Mouse (Mus musculus) embryonic stem cell, embryonic (primary cell): Measurements from ENCODE around the gene Bhlha15.

Experiments
- CTCF ChIA-PET, 4 experiments: fragments of 300-600 bp in 2 of 4; fragments of 350-600 bp in 2 of 4; sonication (Branson Sonifier 250); formaldehyde crosslinking; loops; one replicate each; lab custom pipeline; 2022; ENCODE audit warnings: inconsistent platforms in 2 of 4; lab: Charles Lee
- POLR2A ChIA-PET, 4 experiments: fragments of 300-600 bp in 2 of 4; fragments of 350-600 bp in 2 of 4; sonication (Branson Sonifier 250); formaldehyde crosslinking; loops; one replicate each; lab custom pipeline; 2022; ENCODE audit warnings: antibody characterized with exemption in 4 of 4, inconsistent platforms in 1 of 4; lab: Charles Lee

Bhlha15 gene

GRCm38 (mm10) chr5:144182542-144183247, 7.4 kb upstream of the Bhlha15 start:
- POLR2A ChIA-PET, result interaction anchor here (0.6 to 2.1 kb wide), 15 partner anchors 9 to 209 kb away, joined by 3 to 7 read pairs (median 3); partner anchors contain the start of gene Tecpr1 (in 1 of the 4)
- CTCF ChIA-PET, result interaction anchor here (0.7 to 1.6 kb wide), 7 partner anchors 25 to 1422 kb away, joined by 3 to 5 read pairs (median 3); no protein-coding TSS in a partner anchor

- ChIA-PET POLR2A (interaction anchor here (0.6 to 2.1 kb wide), 13 partner anchors 8 to 132 kb away, joined by 3 to 7 read pairs (median 3); partner anchors contain the start of gene Tecpr1 (in 1 of the 4)), CTCF (interaction anchor here (0.8 to 1.5 kb wide), 5 partner anchors 24 to 144 kb away, joined by 3 to 5 read pairs (median 3); no protein-coding TSS in a partner anchor)
Measured at GRCm38 (mm10) chr5:144183248-144183559, 6.9 kb upstream of the Bhlha15 start.

- ChIA-PET POLR2A (interaction anchor here in 3 of 4 experiments (0.6 to 2.1 kb wide), 11 partner anchors 8 to 50 kb away, joined by 3 to 7 read pairs (median 3); partner anchors contain the start of gene Tecpr1 (in 1 of the 3)), CTCF (interaction anchor here in 3 of 4 experiments (1.1 to 1.8 kb wide), 4 partner anchors 24 to 143 kb away, joined by 3 to 4 read pairs (median 4); no protein-coding TSS in a partner anchor)
Measured at GRCm38 (mm10) chr5:144183647-144184335, 6.3 kb upstream of the Bhlha15 start.

- ChIA-PET POLR2A (interaction anchor here in 3 of 4 experiments (0.6 to 1.2 kb wide), 3 partner anchors 26 to 582 kb away, joined by 3 read pairs; no protein-coding TSS in a partner anchor), CTCF (interaction anchor here in 1 of 4 experiments (1.8 kb wide), 1 partner anchor 23 kb away, joined by 4 read pairs; no protein-coding TSS in a partner anchor)
Measured at GRCm38 (mm10) chr5:144184350-144185045, 5.6 kb upstream of the Bhlha15 start.

- ChIA-PET CTCF (interaction anchor here in 3 of 4 experiments (0.6 to 3.8 kb wide), 5 partner anchors 16 to 148 kb away, joined by 5 to 20 read pairs (median 5); no protein-coding TSS in a partner anchor), POLR2A (interaction anchor here in 2 of 4 experiments (0.6 to 3.2 kb wide), 5 partner anchors 8 to 1123 kb away, joined by 3 to 14 read pairs (median 4); no protein-coding TSS in a partner anchor)
Measured at GRCm38 (mm10) chr5:144188422-144188821, 1.7 kb upstream of the Bhlha15 start.

- CTCF ChIA-PET, result interaction anchor here in 3 of 4 experiments (0.7 to 3.8 kb wide), 6 partner anchors 18 to 590 kb away, joined by 4 to 20 read pairs (median 8); no protein-coding TSS in a partner anchor
- POLR2A ChIA-PET, result interaction anchor here in 3 of 4 experiments (0.9 to 3.2 kb wide), 7 partner anchors 9 to 197 kb away, joined by 3 to 14 read pairs (median 4); no protein-coding TSS in a partner anchor
Measured at GRCm38 (mm10) chr5:144189327-144189726, 759 bp upstream of the Bhlha15 start.

- POLR2A ChIA-PET, result interaction anchor here in 3 of 4 experiments (0.6 to 3.2 kb wide), 22 partner anchors 8 to 259 kb away, joined by 3 to 14 read pairs (median 4); partner anchors contain the start of genes Tecpr1 (in 2 of the 3) and Rsph10b (in 1 of the 3)
Measured at GRCm38 (mm10) chr5:144191026-144191425, 940 bp downstream of the Bhlha15 start.

GRCm38 (mm10) chr5:144192673-144193072, 2.6 kb downstream of the Bhlha15 start:
- POLR2A ChIA-PET, result interaction anchor here in 2 of 4 experiments (0.6 to 2.8 kb wide), 5 partner anchors 10 to 17 kb away, joined by 3 to 7 read pairs (median 5); no protein-coding TSS in a partner anchor

More at GRCm38 (mm10) chr5:144191026-144191425, 940 bp downstream of the Bhlha15 start:
- CTCF ChIA-PET, result interaction anchor here (0.6 to 3.8 kb wide), 11 partner anchors 9 to 288 kb away, joined by 3 to 20 read pairs (median 4); no protein-coding TSS in a partner anchor

GRCm38 (mm10) chr5:144194416-144194815, 4.3 kb downstream of the Bhlha15 start:
- POLR2A ChIA-PET, result no interaction called here
- CTCF ChIA-PET, result interaction anchor here in 1 of 4 experiments (1.4 kb wide), 1 partner anchor 13 kb away, joined by 4 read pairs; no protein-coding TSS in a partner anchor

More at GRCm38 (mm10) chr5:144192673-144193072, 2.6 kb downstream of the Bhlha15 start:
- CTCF ChIA-PET, result interaction anchor here in 1 of 4 experiments (1.0 kb wide), 1 partner anchor 38 kb away, joined by 3 read pairs; no protein-coding TSS in a partner anchor

GRCm38 (mm10) chr5:144195567-144195966, 5.5 kb downstream of the Bhlha15 start:
- ChIA-PET CTCF (interaction anchor here in 1 of 4 experiments (1.4 kb wide), 1 partner anchor 12 kb away, joined by 6 read pairs; no protein-coding TSS in a partner anchor), POLR2A (no interaction called here)

GRCm38 (mm10) chr5:144200616-144201015, 10.5 kb downstream of the Bhlha15 start:
- ChIA-PET POLR2A (interaction anchor here in 1 of 4 experiments (1.0 kb wide), 1 partner anchor 40 kb away, joined by 3 read pairs; no protein-coding TSS in a partner anchor), CTCF (interaction anchor here in 1 of 4 experiments (0.5 kb wide), 1 partner anchor 173 kb away, joined by 4 read pairs; no protein-coding TSS in a partner anchor)

- CTCF ChIA-PET, result interaction anchor here (0.5 to 1.5 kb wide), 6 partner anchors 9 to 526 kb away, joined by 3 to 4 read pairs (median 4); partner anchors contain the start of gene Bhlha15 (in 1 of the 4)
- POLR2A ChIA-PET, result interaction anchor here in 1 of 4 experiments (0.7 kb wide), 1 partner anchor 17 kb away, joined by 6 read pairs; no protein-coding TSS in a partner anchor
Measured at GRCm38 (mm10) chr5:144202430-144202829, 12.3 kb downstream of the Bhlha15 start.

GRCm38 (mm10) chr5:144203398-144203959, 13.4 kb downstream of the Bhlha15 start:
- POLR2A ChIA-PET, result interaction anchor here in 3 of 4 experiments (0.6 to 1.3 kb wide), 4 partner anchors 15 to 1186 kb away, joined by 3 to 5 read pairs (median 3); partner anchors contain the start of gene Tecpr1 (in 2 of the 3)
- CTCF ChIA-PET, result interaction anchor here in 2 of 4 experiments (0.6 to 1.3 kb wide), 2 partner anchors 16 to 297 kb away, joined by 4 to 5 read pairs; no protein-coding TSS in a partner anchor

GRCm38 (mm10) chr5:144204303-144204702, 14.2 kb downstream of the Bhlha15 start:
- CTCF ChIA-PET, result interaction anchor here in 1 of 4 experiments (0.7 kb wide), 1 partner anchor 16 kb away, joined by 5 read pairs; no protein-coding TSS in a partner anchor
- POLR2A ChIA-PET, result interaction anchor here in 3 of 4 experiments (0.6 to 1.5 kb wide), 6 partner anchors 13 to 1187 kb away, joined by 3 to 5 read pairs (median 3); partner anchors contain the start of gene Tecpr1 (in 2 of the 3)

- ChIA-PET POLR2A (interaction anchor here in 2 of 4 experiments (0.6 to 1.5 kb wide), 5 partner anchors 13 to 120 kb away, joined by 3 to 6 read pairs (median 3); no protein-coding TSS in a partner anchor), CTCF (interaction anchor here in 2 of 4 experiments (0.7 to 1.1 kb wide), 2 partner anchors 16 to 164 kb away, joined by 3 to 5 read pairs; no protein-coding TSS in a partner anchor)
Measured at GRCm38 (mm10) chr5:144204911-144205310, 14.8 kb downstream of the Bhlha15 start.

- POLR2A ChIA-PET, result interaction anchor here in 2 of 4 experiments (0.5 to 1.5 kb wide), 7 partner anchors 12 to 481 kb away, joined by 3 to 6 read pairs (median 4); no protein-coding TSS in a partner anchor
- CTCF ChIA-PET, result interaction anchor here in 2 of 4 experiments (1.1 to 4.0 kb wide), 5 partner anchors 12 to 165 kb away, joined by 3 to 45 read pairs (median 8); partner anchors contain the start of gene Bhlha15 (in 1 of the 2)
Measured at GRCm38 (mm10) chr5:144206069-144206468, 16.0 kb downstream of the Bhlha15 start.
